In the genomic region with DNA sequence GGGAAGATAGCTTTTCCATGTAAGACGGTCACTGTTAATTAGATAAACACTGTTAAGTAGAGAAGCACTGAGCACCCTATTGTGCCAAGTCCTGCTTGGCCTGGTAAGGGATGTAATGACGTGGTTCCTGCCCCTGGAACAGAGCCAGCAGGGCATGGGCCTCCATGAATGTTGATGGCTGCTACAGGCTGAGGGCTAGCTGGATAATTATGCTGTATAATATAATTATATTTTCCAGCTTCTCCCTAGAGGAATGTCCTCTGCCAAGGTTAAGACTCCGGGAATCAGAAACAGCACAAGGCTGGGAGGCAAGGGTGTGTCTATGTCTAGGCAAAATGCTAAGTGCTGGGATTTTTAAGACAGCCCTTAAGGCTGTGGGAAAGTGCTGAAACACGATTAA, we compare ENCODE assay signal across 12 mouse cellular contexts. TPM values are rescaled to one million over a fixed set of nuclear protein-coding genes. Genes with fewer than 3 reads are reported as not detected.
DNase-seq lines count a peak whose midpoint lies in the region; ATAC-seq and TF ChIP-seq lines count a peak whose summit lies in the region.
"Had no signal": no experiment of that assay in that cellular context is flagged by ENCODE, and none has a peak within 500 bp of the region (broad histone marks: within the 10 kb centered on the region; RNA-seq: fewer than 3 reads in every experiment).

No protein-coding gene starts in this region.

- peaks cover 10% of the 10 kb centered on the region for H3K36me3 ChIP-seq in forebrain, embryonic 16.5 days (ENCODE audit: control insufficient read depth, insufficient read depth)
- H3K36me3 ChIP-seq in forebrain, postnatal 0 days (ENCODE audit: insufficient read depth) = peaks cover 25% of the 10 kb centered on the region

- 55% methylated on average over 4 of the region's 4 CpGs for WGBS in forebrain, embryonic 16.5 days
- 44% methylated on average over 4 of the region's 4 CpGs for WGBS in forebrain, postnatal 0 days

- H3K4me2 ChIP-seq in forebrain, embryonic 16.5 days (ENCODE audit: low read length) = no peak overlapping the region
- no peak overlapping the region for H3K4me2 ChIP-seq in forebrain, postnatal 0 days (ENCODE audit: low read depth)
- H3K4me2 ChIP-seq: hindbrain, embryonic 15.5 days had no signal

- H3K27me3 ChIP-seq in forebrain, embryonic 16.5 days (replicated peaks; ENCODE audit: control insufficient read depth, insufficient read depth, low read length) = no peaks in the 10 kb centered on the region
- no peaks in the 10 kb centered on the region for H3K27me3 ChIP-seq in forebrain, postnatal 0 days (ENCODE audit: insufficient read depth, low read length)
- H3K27me3 ChIP-seq: hindbrain, embryonic 15.5 days had no signal

- intact Hi-C loops in left cerebral cortex, postnatal 4 days (cut with DNase I) = no loop called here

- ATAC-seq in forebrain, embryonic 16.5 days = 0 out of 2 replicates have a peak, but pooled peaks have one; percentile 33
- ATAC-seq in forebrain, postnatal 0 days = no peak

- no peaks in the 10 kb centered on the region for H3K4me1 ChIP-seq in forebrain, embryonic 16.5 days (replicated peaks; ENCODE audit: control insufficient read depth, insufficient read depth, low read length)
- H3K4me1 ChIP-seq in forebrain, postnatal 0 days (ENCODE audit: insufficient read depth) = no peaks in the 10 kb centered on the region
- H3K4me1 ChIP-seq: hindbrain, embryonic 15.5 days had no signal

- H3K9ac ChIP-seq in forebrain, embryonic 16.5 days (replicated peaks; ENCODE audit: low read depth, low read length) = no peak overlapping the region
- no peak overlapping the region for H3K9ac ChIP-seq in forebrain, postnatal 0 days
- H3K9ac ChIP-seq: hindbrain, embryonic 15.5 days had no signal

- H3K4me3 ChIP-seq in forebrain, embryonic 16.5 days (replicated peaks; ENCODE audit: low read length) = no peak overlapping the region
- no peak overlapping the region for H3K4me3 ChIP-seq in forebrain, postnatal 0 days (ENCODE audit: low read depth, low read length)
- H3K4me3 ChIP-seq: heart, adult 2 months; hindbrain, embryonic 15.5 days had no signal

- TF ChIP-seq CTCF in forebrain, postnatal 0 days (IDR thresholded peaks at IDR 0.05; ENCODE audit: low read depth) = no peak

- no peak overlapping the region for H3K27ac ChIP-seq in forebrain, embryonic 16.5 days (ENCODE audit: low read length)
- no peak overlapping the region for H3K27ac ChIP-seq in forebrain, postnatal 0 days (ENCODE audit: low read depth, low read length)
- H3K27ac ChIP-seq: heart, adult 2 months; hindbrain, embryonic 15.5 days had no signal

- no peak for DNase-seq in forebrain, postnatal 0 days
- peak; percentile 25 for DNase-seq in left cerebral cortex, postnatal 4 days
- DNase-seq in left cerebral cortex, adult 8-10 months (ENCODE audit: low spot score in 2 of 2) = no peak
- peak; percentile 46 for DNase-seq in adrenal gland, postnatal 10 days
- DNase-seq in kidney, postnatal 10 days = peak; percentile 59
- DNase-seq in thymus, postnatal 10 days (ENCODE audit: low spot score in 2 of 2) = no peak
- no peak for DNase-seq in cerebellum, postnatal 14 days
- DNase-seq: heart, adult 2 months; liver; thymus, adult 2 months had no signal

- H3K9me3 ChIP-seq in forebrain, embryonic 16.5 days (ENCODE audit: control insufficient read depth, low read length) = no peaks in the 10 kb centered on the region
- H3K9me3 ChIP-seq in forebrain, postnatal 0 days (ENCODE audit: low read length) = no peaks in the 10 kb centered on the region
- H3K9me3 ChIP-seq: hindbrain, embryonic 15.5 days had no signal

RNA-seq across cellular contexts. Expression of a gene that starts 7.0 kb away (rescaled TPM):
- polyA plus RNA-seq in forebrain, embryonic 16.5 days (2015; fragmentation: Nextera tagmentation; extraction: Ambion mirVana) = 0.18 and 0.27 TPM in 2 replicates
- total RNA-seq in forebrain, postnatal 0 days (2014; rRNA removed) = 7.9 and 9.9 TPM in 2 replicates
- 0.19 TPM in 1 of 2 replicates, not detected in the other for polyA plus RNA-seq in forebrain, postnatal 0 days (2015; fragmentation: Nextera tagmentation; extraction: Ambion mirVana)
- total RNA-seq in left cerebral cortex, postnatal 4 days (2021) = 1 to 10 TPM; 7.5 to 7.6 TPM
- 10 to 100 TPM; 10.5 to 11.7 (median 10.8) TPM for total RNA-seq in left cerebral cortex, adult 8-10 months (2022)
- total RNA-seq in adrenal gland, postnatal 10 days (2021) = 1 to 10 TPM; 4.8 to 6.2 TPM

RNA-seq across cellular contexts. Expression of a gene that starts 39.9 kb away (rescaled TPM):
- polyA plus RNA-seq in forebrain, embryonic 16.5 days (2015; fragmentation: Nextera tagmentation; extraction: Ambion mirVana) = 11.1 and 11.3 TPM in 2 replicates
- total RNA-seq in forebrain, postnatal 0 days (2014; rRNA removed) = 19.1 and 23.2 TPM in 2 replicates
- 2.5 and 4.0 TPM in 2 replicates for polyA plus RNA-seq in forebrain, postnatal 0 days (2015; fragmentation: Nextera tagmentation; extraction: Ambion mirVana)
- 10 to 100 TPM; 28.4 to 28.7 TPM for total RNA-seq in left cerebral cortex, postnatal 4 days (2021)
- 10 to 100 TPM; 16.0 to 19.7 (median 17.3) TPM for total RNA-seq in left cerebral cortex, adult 8-10 months (2022)
- total RNA-seq in adrenal gland, postnatal 10 days (2021) = 10 to 100 TPM; 18.5 to 21.5 TPM

Comparison
In these comparisons a context has a peak if more than half of its experiments do, and no peak if none do; other contexts are left out.
1. DNase-seq: peak in left cerebral cortex, postnatal 4 days (single experiment), adrenal gland, postnatal 10 days (single experiment) and kidney, postnatal 10 days (single experiment); none in forebrain, postnatal 0 days (single experiment), left cerebral cortex, adult 8-10 months (0 of 2), thymus, postnatal 10 days (0 of 2) and cerebellum, postnatal 14 days (0 of 2).